Comparison of ENCODE assay signal across 18 mouse cellular contexts in genomic region chr4:46564247-46564646, GRCm38 (mm10). TPM values are rescaled to one million over a fixed set of nuclear protein-coding genes. Genes with fewer than 3 reads are reported as not detected.
A peak's percentile ranks its signal among the peaks of the same experiment; 100 is the strongest.
DNase-seq lines count a peak whose midpoint lies in the region; ATAC-seq and TF ChIP-seq lines count a peak whose summit lies in the region.
"Had no signal": no experiment of that assay in that cellular context is flagged by ENCODE, and none has a peak within 500 bp of the region (broad histone marks: within the 10 kb centered on the region; RNA-seq: fewer than 3 reads in every experiment).

No protein-coding gene starts in this region.

- no peak overlapping the region for H3K9ac ChIP-seq in heart, embryonic 12.5 days
- no peak overlapping the region for H3K9ac ChIP-seq in liver, embryonic 16.5 days (ENCODE audit: low read depth, low read length)
- H3K9ac ChIP-seq: embryonic facial prominence, embryonic 15.5 days; forebrain, postnatal 0 days; heart, embryonic 13.5 days; hindbrain, embryonic 15.5 days; midbrain, embryonic 12.5 days; neural tube, embryonic 13.5 days had no signal

- H3K27ac ChIP-seq in heart, embryonic 12.5 days (ENCODE audit: poor library complexity, severe bottlenecking) = no peak overlapping the region
- H3K27ac ChIP-seq in bone marrow macrophage, adult 2 months (ENCODE audit: insufficient read depth, low read depth, low read length) = peak overlapping the region; percentile 72
- peak overlapping the region; percentile 37; the same call in 1 of the 2 replicates for H3K27ac ChIP-seq in liver, embryonic 16.5 days (ENCODE audit: low read length)
- peak overlapping the region; percentile 50 for H3K27ac ChIP-seq in small intestine, adult 2 months (ENCODE audit: insufficient read depth, low read depth, low read length)
- no peak overlapping the region for H3K27ac ChIP-seq in kidney, adult 2 months (ENCODE audit: insufficient read depth, low read depth, low read length)
- H3K27ac ChIP-seq: embryonic facial prominence, embryonic 15.5 days; forebrain, embryonic 10.5 days; heart, embryonic 13.5 days; hindbrain, embryonic 15.5 days; limb, embryonic 10.5 days; midbrain, embryonic 12.5 days; neural tube, embryonic 13.5 days had no signal

- 0 out of 2 replicates have a peak, but pooled peaks have one; percentile 22 for ATAC-seq in heart, embryonic 12.5 days (ENCODE audit: insufficient number of reproducible peaks, low FRiP score)
- ATAC-seq in liver, embryonic 16.5 days (ENCODE audit: low read depth) = 0 out of 2 replicates have a peak, but pooled peaks have one; percentile 14
- ATAC-seq: forebrain, postnatal 0 days had no signal

- H3K4me3 ChIP-seq in heart, embryonic 12.5 days = no peak overlapping the region
- H3K4me3 ChIP-seq in bone marrow macrophage, adult 2 months (ENCODE audit: insufficient read depth, low read length) = peak overlapping the region; percentile 23
- peak overlapping the region; percentile 12; the same call in 1 of the 2 replicates for H3K4me3 ChIP-seq in liver, embryonic 16.5 days (ENCODE audit: low read depth, low read length)
- H3K4me3 ChIP-seq in small intestine, adult 2 months (ENCODE audit: low read depth, low read length) = no peak overlapping the region
- no peak overlapping the region for H3K4me3 ChIP-seq in kidney, adult 2 months (ENCODE audit: insufficient read depth, low read depth, low read length)
- H3K4me3 ChIP-seq: embryonic facial prominence, embryonic 15.5 days; forebrain, embryonic 10.5 days; heart, embryonic 13.5 days; hindbrain, embryonic 15.5 days; limb, embryonic 10.5 days; midbrain, embryonic 12.5 days; neural tube, embryonic 13.5 days had no signal

- TF ChIP-seq POLR2A in bone marrow macrophage, adult 2 months (IDR thresholded peaks at IDR 0.05; ENCODE audit: borderline replicate concordance, low read depth, low read length) = no peak
- no peak for TF ChIP-seq POLR2A in small intestine, adult 2 months (IDR thresholded peaks at IDR 0.05; ENCODE audit: low read depth, low read length)
- no peak for TF ChIP-seq POLR2A in kidney, adult 2 months (IDR thresholded peaks at IDR 0.05; ENCODE audit: low read depth, low read length)

- DNase-seq in heart, postnatal 36 days = no peak
- no peak for DNase-seq in kidney, adult 9 months
- no peak for DNase-seq in kidney, adult 2 months
- DNase-seq in left cerebral cortex, postnatal 25 days (ENCODE audit: low spot score in 2 of 2) = no peak
- DNase-seq: cerebellum, adult 18-20 months; forebrain, postnatal 0 days; kidney, adult 11 months had no signal

- H3K9me3 ChIP-seq in heart, embryonic 12.5 days (replicated peaks) = no peaks in the 10 kb centered on the region
- H3K9me3 ChIP-seq in liver, embryonic 16.5 days (replicated peaks; ENCODE audit: control insufficient read depth, low read length) = no peaks in the 10 kb centered on the region
- H3K9me3 ChIP-seq: embryonic facial prominence, embryonic 15.5 days; forebrain, embryonic 10.5 days; heart, embryonic 13.5 days; hindbrain, embryonic 15.5 days; limb, embryonic 10.5 days; midbrain, embryonic 12.5 days; neural tube, embryonic 13.5 days had no signal

- H3K4me2 ChIP-seq in heart, embryonic 12.5 days = no peak overlapping the region
- H3K4me2 ChIP-seq in liver, embryonic 16.5 days (ENCODE audit: low read depth, low read length) = peak overlapping the region; percentile 42; the same call in 1 of the 2 replicates
- H3K4me2 ChIP-seq: embryonic facial prominence, embryonic 15.5 days; heart, embryonic 13.5 days; hindbrain, embryonic 15.5 days; midbrain, embryonic 12.5 days; neural tube, embryonic 13.5 days had no signal

- TF ChIP-seq CTCF in bone marrow macrophage, adult 2 months (IDR thresholded peaks at IDR 0.05; ENCODE audit: low read depth, low read length) = no peak
- no peak for TF ChIP-seq CTCF in small intestine, adult 2 months (IDR thresholded peaks at IDR 0.05; ENCODE audit: extremely low read depth, insufficient read length, insufficient replicate concordance, low read depth, low read length)
- no peak for TF ChIP-seq CTCF in kidney, adult 2 months (conservative IDR thresholded peaks at IDR 0.05; ENCODE audit: insufficient read depth, insufficient read length, low read depth, low read length)

- 0 out of 2 replicates have a peak, but pooled peaks cover 3% of the 10 kb centered on the region for H3K27me3 ChIP-seq in heart, embryonic 12.5 days (replicated peaks)
- H3K27me3 ChIP-seq in liver, embryonic 16.5 days (ENCODE audit: control insufficient read depth, insufficient read depth, low read depth, low read length) = no peaks in the 10 kb centered on the region
- H3K27me3 ChIP-seq in small intestine, adult 2 months (ENCODE audit: control insufficient read depth, insufficient read depth, low read length) = no peaks in the 10 kb centered on the region
- no peaks in the 10 kb centered on the region for H3K27me3 ChIP-seq in kidney, adult 2 months (replicated peaks; ENCODE audit: control insufficient read depth, insufficient read depth, low read length)
- H3K27me3 ChIP-seq: embryonic facial prominence, embryonic 15.5 days; hindbrain, embryonic 15.5 days; midbrain, embryonic 12.5 days; neural tube, embryonic 13.5 days had no signal

- intact Hi-C loops in heart, postnatal 36 days (cut with DNase I) = no loop called here
- intact Hi-C loops in left cerebral cortex, postnatal 25 days (cut with DNase I) = no loop called here

- 0 out of 2 replicates have a peak, but pooled peaks cover 3% of the 10 kb centered on the region for H3K4me1 ChIP-seq in heart, embryonic 12.5 days (replicated peaks)
- H3K4me1 ChIP-seq in bone marrow macrophage, adult 2 months (ENCODE audit: control insufficient read depth, insufficient read depth, low read length) = peaks cover 47% of the 10 kb centered on the region
- peaks cover 11% of the 10 kb centered on the region for H3K4me1 ChIP-seq in liver, embryonic 16.5 days (ENCODE audit: control insufficient read depth, low read depth, low read length)
- H3K4me1 ChIP-seq in small intestine, adult 2 months (ENCODE audit: control insufficient read depth, insufficient read depth, insufficient read length, low read length) = peaks cover 46% of the 10 kb centered on the region
- no peaks in the 10 kb centered on the region for H3K4me1 ChIP-seq in kidney, adult 2 months (ENCODE audit: control insufficient read depth, insufficient read depth, low read length)
- H3K4me1 ChIP-seq: embryonic facial prominence, embryonic 15.5 days; heart, embryonic 13.5 days; hindbrain, embryonic 15.5 days; midbrain, embryonic 12.5 days had no signal

- WGBS in heart, embryonic 12.5 days = 73% methylated on average over 4 of the region's 4 CpGs
- 27% methylated on average over 4 of the region's 4 CpGs for WGBS in liver, embryonic 16.5 days (ENCODE audit: insufficient replicate concordance)
- WGBS in small intestine, adult 2 months = 78% methylated on average over 4 of the region's 4 CpGs
- WGBS in kidney, adult 2 months = 89% methylated on average over 4 of the region's 4 CpGs

- no peaks in the 10 kb centered on the region for H3K36me3 ChIP-seq in heart, embryonic 12.5 days
- H3K36me3 ChIP-seq in liver, embryonic 16.5 days (ENCODE audit: control insufficient read depth, insufficient read depth) = no peaks in the 10 kb centered on the region
- peaks cover 27% of the 10 kb centered on the region for H3K36me3 ChIP-seq in small intestine, adult 2 months (ENCODE audit: control insufficient read depth, insufficient read depth, low read length)
- H3K36me3 ChIP-seq in kidney, adult 2 months (ENCODE audit: control insufficient read depth, insufficient read depth, low read length) = no peaks in the 10 kb centered on the region
- H3K36me3 ChIP-seq: embryonic facial prominence, embryonic 15.5 days; forebrain, embryonic 10.5 days; heart, embryonic 13.5 days; limb, embryonic 10.5 days; midbrain, embryonic 12.5 days; neural tube, embryonic 13.5 days had no signal

RNA-seq across cellular contexts. Expression of gene Trim14, which starts 28.3 kb away (rescaled TPM):
- polyA plus RNA-seq in heart, embryonic 12.5 days (2016; fragmentation: Nextera tagmentation; extraction: Ambion mirVana) = 0.78 and 1.5 TPM in 2 replicates
- total RNA-seq in heart, postnatal 36 days (2021) = 1 to 10 TPM; 3.1 to 4.1 TPM
- 41.5 and 58.1 TPM in 2 replicates for polyA plus RNA-seq in bone marrow macrophage, adult 2 months (2012; ENCODE audit: insufficient read depth, insufficient read length, missing spikeins)
- polyA plus RNA-seq in liver, embryonic 16.5 days (2015; fragmentation: Nextera tagmentation; extraction: Ambion mirVana) = 8.2 and 9.0 TPM in 2 replicates
- 24.9 and 58.2 TPM in 2 replicates for polyA plus RNA-seq in small intestine, adult 2 months (2012; rRNA removed)
- 2.3 and 2.6 TPM in 2 replicates for polyA plus RNA-seq in kidney, adult 2 months (2012; rRNA removed)
- 1 to 10 TPM in 1 of 2 experiments, under 1 TPM in 1; 0.76 to 1.4 TPM for total RNA-seq in left cerebral cortex, postnatal 25 days (2021)

RNA-seq across cellular contexts. Expression of gene Coro2a, which starts 37.8 kb away (rescaled TPM):
- 0.15 and 0.34 TPM in 2 replicates for polyA plus RNA-seq in heart, embryonic 12.5 days (2016; fragmentation: Nextera tagmentation; extraction: Ambion mirVana)
- under 1 TPM; 0.28 to 0.46 TPM for total RNA-seq in heart, postnatal 36 days (2021)
- polyA plus RNA-seq in bone marrow macrophage, adult 2 months (2012; ENCODE audit: insufficient read depth, insufficient read length, missing spikeins) = 53.0 and 59.7 TPM in 2 replicates
- polyA plus RNA-seq in liver, embryonic 16.5 days (2015; fragmentation: Nextera tagmentation; extraction: Ambion mirVana) = 2.7 and 3.9 TPM in 2 replicates
- polyA plus RNA-seq in small intestine, adult 2 months (2012; rRNA removed) = 104 and 312 TPM in 2 replicates
- polyA plus RNA-seq in kidney, adult 2 months (2012; rRNA removed) = 4.1 and 4.2 TPM in 2 replicates
- 10 to 100 TPM; 26.2 to 29.7 TPM for total RNA-seq in left cerebral cortex, postnatal 25 days (2021)

Comparison
In these comparisons a context has a peak if more than half of its experiments do, and no peak if none do; other contexts are left out.
1. H3K27ac ChIP-seq: peak in bone marrow macrophage, adult 2 months (single experiment), liver, embryonic 16.5 days (single experiment) and small intestine, adult 2 months (single experiment); none in heart, embryonic 12.5 days (single experiment) and kidney, adult 2 months (single experiment).
2. H3K4me3 ChIP-seq: peak in bone marrow macrophage, adult 2 months (single experiment) and liver, embryonic 16.5 days (single experiment); none in heart, embryonic 12.5 days (single experiment), small intestine, adult 2 months (single experiment) and kidney, adult 2 months (single experiment).
3. RNA of gene Coro2a, which starts 37.8 kb away (polyA plus RNA-seq): 104 to 312 TPM in small intestine, adult 2 months and 53.0 to 59.7 TPM in bone marrow macrophage, adult 2 months; 4.1 to 4.2 TPM in kidney, adult 2 months, 2.7 to 3.9 TPM in liver, embryonic 16.5 days and 0.15 to 0.34 TPM in heart, embryonic 12.5 days; every median in the first group is over 10 times any median in the second.